Mouse (Mus musculus) hematopoietic stem cell, adult 5-6 weeks (primary cell): ENCODE measurements around the gene Pls3. TPM values are rescaled to one million over a fixed set of nuclear protein-coding genes. Genes with fewer than 3 reads are reported as not detected.
"Not testable (repeated sequence)": the region's sequence is repeated elsewhere in the genome, so short reads cannot be mapped to it uniquely, and the experiment has no call there.

Experiments
- ATAC-seq, 2 experiments: fragments of 125-278 bp in 1 of 2; replicated peaks in 1 of 2; 2 replicates each; pipeline ENCODE4 v1.8.0; 2016 to 2017; ENCODE audit warnings: inconsistent platforms in 2 of 2, mild to moderate bottlenecking in 2 of 2, moderate number of reproducible peaks in 2 of 2, low read depth in 1 of 2, moderate TSS enrichment in 1 of 2; ENCODE audit not compliant: low FRiP score in 2 of 2, poor library complexity in 2 of 2, severe bottlenecking in 2 of 2, insufficient read depth in 1 of 2, low TSS enrichment in 1 of 2
- total RNA-seq: library from RNA; stranded (forward); fragments of 172-1452, 232-1000 nt; gene quantifications from 2 replicates; pipeline ENCODE4 v1.2.3, GENCODE M21; 2017

The Pls3 gene
- total RNA-seq, 1 experiment from 2014 or later = 7.0 TPM

DNA sequence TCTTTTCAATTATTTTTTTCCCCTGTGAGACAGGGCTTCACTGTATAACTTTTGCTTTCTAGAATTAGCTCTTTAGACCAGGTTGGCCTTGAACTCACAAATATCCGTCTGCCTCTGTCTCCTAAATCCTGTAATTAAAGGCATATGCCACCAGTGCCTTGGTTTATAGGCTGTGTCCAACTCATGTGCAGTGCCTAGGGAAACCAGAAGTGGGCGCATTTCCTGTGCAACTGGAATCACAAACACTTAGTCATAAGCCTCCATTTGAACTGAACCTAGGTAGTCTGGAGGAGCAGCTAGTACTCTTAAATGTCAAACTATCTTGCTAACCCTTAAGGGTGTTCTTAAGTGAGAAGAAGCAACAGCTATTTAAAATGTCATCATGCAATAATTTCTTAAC lies 60.0 kb downstream of the Pls3 start:
- ATAC-seq = no peak

DNA sequence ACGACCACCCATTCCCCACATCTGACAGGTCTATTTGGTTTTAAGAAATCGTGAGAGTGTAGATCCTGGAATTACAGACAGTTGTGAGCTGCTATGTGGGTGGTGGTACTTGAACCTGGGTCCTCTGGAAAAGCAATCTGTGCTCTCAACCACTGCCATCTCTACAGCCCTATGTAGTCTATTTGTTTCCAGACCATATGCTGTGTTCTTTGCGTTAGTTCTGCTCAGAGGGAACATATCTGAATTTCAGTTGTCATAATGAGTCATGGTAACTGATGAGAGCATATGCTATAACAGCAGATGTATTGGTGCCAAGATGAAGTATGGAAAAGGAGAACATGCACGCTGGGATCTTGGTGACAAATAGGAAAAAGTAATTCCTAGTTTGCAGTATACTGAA lies 60.9 kb downstream of the Pls3 start:
- no peak for ATAC-seq

DNA sequence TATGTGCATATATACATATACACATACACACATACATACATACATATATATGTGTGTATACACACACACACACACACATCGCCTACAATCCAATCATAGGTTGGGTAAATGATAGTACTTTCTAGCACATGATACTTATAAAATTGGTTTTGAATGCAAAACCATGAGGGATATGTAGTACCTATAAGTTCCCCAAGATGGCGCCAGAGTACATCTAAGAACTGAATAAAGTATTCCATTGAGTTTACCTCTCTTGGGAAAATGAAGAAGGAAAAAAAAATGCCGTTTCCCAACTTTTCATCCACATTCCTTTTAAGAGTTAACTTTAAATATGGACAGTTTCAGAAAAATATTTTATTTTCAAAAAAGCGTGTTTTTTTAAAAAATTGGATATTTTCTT lies 78.4 kb downstream of the Pls3 start:
- no peak for ATAC-seq

DNA sequence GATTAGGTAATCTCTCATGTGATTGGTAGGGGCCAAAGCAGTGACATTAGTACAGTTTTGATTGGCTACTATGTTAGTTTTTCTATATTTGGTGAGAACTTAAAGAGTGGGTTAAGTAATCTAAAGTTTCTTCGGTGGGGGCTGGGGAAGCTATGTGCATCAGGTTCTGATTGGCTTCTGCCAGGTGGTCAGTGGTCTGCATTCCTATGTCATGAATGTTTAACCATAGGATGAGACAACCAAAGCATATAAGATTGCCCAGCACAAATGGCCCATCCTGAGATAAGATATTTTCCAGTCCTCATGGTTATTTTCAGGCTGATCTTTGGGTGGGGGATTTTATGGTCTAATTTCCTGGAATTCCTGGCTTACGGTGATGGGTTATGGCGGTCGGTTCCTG lies 95.2 kb downstream of the Pls3 start:
- no peak for ATAC-seq

DNA sequence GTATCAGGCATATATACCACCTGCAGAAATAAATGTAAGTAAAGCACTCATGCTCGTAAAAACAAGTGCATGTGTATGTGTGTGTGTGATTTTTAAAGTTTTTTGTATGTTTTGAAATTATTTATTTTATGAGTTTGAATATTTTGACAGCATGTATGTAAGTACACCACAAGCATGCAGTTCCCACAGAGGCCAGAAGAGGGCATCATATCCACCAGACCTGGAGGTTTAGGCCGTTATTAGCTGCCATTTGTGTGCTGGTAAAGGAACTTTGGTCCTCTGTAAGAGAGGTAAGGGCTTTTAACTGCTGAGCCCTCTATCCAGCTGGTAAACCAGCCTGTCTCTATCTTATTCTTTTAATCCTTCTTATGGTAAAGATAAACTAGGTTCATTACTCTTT lies 97.5 kb downstream of the Pls3 start:
- ATAC-seq = no peak

DNA sequence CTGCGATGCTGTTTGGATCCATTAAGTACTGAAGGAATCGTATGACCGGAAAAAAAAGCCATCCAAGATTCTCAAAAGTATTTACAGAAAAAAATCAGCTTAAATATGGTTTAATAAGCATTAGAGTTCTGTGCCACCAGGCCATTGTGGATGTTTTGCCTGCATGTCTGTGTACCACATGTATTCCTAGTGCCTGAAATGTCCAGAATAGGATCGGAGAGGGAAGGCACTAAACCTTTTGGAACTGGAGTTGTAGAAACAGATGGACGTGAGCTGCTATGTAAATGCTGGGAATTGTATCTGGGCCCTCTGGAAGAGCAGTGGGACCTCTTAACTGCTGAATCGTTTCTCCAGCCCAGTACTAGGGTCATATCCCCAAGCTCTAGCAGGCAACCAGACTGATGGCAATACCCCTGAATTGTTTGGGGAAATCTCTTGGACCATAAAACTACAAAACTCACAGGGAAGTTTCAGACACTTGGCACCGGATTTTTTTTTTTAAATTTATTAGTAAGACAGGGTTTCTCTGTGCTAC lies 110.1 kb downstream of the Pls3 start:
- peak; percentile 7 to 12; a peak in 1 of 4 replicates for ATAC-seq

DNA sequence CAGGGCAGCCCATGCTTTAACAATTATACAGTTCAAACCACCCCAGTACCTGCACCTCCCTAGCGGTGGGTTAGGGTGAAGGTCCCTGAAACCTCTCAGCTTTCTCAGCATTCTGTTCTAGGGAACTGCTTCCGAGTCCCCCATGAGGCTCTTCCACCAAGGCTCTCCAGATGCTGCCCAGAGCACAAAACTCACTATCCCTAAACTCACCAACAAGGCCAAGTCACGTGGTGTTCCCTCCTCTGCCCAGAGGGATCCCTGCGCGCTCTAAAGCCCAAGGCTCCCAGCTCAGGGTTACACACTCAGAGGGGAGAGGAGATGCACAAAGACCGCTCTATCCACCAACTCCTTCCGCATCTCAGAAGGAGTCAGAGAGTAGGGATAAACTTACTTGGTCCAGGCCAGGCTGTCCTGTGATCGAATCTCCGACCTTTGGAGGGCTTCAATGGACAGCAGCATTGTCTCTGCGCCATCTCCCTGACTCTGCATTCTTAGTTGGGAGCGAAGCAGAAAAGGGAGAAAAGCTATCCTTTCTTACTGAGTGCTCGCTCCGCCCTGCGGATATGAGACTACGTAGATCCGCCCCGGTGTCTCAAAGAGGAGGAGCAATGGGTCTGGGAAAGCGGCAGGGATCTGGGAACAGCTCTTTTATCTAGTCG lies 110.7 kb downstream of the Pls3 start:
- ATAC-seq = peak; percentile 89 to 92

DNA sequence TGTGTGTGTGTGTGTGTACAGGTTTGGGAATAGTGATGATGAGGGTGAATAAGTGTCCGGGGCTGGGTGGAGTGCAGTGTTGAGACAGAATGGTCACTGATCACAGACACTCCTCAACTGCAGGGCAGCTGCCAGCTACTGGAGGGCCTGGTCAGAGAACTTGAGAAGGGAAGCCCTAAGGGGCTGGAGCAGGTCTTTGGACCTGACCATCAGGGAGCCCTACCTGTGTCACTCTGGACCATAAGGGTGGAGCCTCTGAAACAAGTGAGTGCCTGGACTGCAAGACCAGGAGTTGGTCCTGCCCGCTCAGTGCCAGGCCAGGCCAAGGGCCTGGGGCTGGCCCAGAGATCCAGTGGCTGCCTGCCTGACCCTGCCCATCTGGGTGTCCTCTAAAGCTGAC lies 115.5 kb downstream of the Pls3 start:
- ATAC-seq = not testable (repeated sequence)

DNA sequence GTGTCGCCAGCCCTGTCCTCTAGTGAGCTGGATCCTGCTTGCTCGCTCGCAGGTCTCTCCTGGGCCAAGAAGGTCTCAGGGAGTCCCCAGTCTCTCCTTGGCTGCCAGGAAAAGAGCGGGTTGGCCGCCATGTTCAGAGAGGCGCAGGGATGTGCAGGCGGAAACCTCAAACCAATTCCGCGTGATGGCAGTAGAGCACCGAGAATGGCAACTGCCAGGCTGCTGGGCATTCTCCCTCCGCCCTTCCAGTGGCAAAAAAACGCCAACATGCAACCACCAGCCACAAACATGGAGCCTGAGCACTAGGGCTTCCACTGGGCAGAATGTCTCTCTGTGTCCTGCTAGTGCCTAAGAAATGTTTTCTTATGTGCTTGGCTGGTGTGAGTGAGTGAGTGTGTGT lies 115.9 kb downstream of the Pls3 start:
- ATAC-seq = not testable (repeated sequence)

DNA sequence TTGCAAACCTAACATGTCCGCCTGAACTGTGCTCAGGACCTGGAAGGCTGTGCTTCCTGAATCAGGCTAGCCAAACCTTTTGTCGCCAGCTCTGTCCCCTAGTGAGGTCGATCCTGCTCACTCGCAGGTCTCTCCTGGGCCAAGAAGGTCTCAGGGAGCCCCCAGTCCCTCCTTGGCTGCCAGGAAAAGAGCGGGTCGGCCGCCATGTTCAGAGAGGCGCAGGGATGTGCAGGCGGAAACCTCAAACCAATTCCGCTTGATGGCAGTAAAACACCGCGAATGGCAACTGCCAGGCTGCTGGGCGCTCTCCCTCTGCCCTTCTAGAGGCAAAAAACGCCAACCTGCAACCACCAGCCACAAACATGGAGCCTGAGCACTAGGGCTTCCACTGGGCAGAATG lies 117.0 kb downstream of the Pls3 start:
- not testable (repeated sequence) for ATAC-seq

DNA sequence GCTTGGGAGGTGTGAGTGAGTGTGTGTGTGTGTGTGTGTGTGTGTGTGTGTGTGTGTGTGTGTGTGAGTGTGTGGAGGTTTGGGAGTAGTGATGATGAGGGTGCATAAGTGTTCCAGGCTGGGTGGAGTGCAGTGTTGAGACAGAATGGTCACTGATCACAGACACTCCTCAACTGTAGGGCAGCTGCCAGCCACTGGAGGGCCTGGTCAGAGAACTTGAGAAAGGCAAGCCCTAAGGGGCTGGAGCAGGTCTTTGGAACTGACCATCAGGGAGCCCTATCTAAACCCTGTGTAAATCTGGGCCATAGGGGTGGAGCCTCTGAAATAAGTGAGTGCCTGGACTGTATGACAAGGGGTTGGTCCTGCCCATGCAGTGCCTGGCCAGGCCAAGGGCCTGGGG lies 120.5 kb downstream of the Pls3 start:
- not testable (repeated sequence) for ATAC-seq

DNA sequence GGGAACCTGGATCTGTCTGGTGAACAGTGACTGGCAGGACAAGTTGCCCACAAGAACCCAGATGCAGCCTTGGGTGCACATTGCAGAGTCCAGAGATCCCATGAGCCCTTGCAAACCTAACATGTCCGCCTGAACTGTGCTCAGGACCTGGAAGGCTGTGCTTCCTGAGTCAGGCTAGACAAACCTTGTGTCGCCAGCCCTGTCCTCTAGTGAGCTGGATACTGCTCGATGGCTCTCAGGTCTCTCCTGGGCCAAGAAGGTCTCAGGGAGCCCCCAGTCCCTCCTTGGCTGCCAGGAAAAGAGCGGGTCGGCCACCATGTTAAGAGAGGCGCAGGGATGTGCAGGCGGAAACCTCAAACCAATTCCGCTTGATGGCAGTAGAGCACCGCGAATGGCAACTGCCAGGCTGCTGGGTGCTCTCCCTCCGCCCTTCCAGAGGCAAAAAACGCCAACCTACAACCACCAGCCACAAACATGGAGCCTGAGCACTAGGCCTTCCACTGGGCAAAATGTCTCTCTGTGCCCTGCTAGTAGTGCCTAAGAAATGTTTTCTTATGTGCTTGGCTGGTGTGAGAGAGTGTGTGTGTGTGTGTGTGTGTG lies 124.8 kb downstream of the Pls3 start:
- ATAC-seq = not testable (repeated sequence)

DNA sequence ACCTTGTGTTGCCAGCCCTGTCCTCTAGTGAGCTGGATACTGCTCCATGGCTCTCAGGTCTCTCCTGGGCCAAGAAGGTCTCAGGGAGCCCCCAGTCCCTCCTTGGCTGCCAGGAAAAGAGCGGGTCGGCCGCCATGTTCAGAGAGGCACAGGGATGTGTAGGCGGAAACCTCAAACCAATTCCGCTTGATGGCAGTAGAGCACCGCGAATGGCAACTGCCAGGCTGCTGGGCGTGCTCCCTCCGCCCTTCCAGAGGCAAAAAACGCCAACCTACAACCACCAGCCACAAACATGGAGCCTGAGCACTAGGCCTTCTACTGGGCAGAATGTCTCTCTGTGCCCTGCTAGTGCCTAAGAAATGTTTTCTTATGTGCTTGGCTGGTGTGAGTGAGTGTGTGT lies 125.7 kb downstream of the Pls3 start:
- ATAC-seq = not testable (repeated sequence)

DNA sequence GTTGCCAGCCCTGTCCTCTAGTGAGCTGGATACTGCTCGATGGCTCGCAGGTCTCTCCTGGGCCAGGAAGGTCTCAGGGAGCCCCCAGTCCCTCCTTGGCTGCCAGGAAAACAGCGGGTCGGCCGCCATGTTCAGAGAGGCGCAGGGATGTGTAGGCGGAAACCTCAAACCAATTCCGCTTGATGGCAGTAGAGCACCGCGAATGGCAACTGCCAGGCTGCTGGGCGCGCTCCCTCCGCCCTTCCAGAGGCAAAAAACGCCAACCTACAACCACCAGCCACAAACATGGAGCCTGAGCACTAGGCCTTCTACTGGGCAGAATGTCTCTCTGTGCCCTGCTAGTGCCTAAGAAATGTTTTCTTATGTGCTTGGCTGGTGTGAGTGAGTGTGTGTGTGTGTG lies 130.5 kb downstream of the Pls3 start:
- ATAC-seq = not testable (repeated sequence)

DNA sequence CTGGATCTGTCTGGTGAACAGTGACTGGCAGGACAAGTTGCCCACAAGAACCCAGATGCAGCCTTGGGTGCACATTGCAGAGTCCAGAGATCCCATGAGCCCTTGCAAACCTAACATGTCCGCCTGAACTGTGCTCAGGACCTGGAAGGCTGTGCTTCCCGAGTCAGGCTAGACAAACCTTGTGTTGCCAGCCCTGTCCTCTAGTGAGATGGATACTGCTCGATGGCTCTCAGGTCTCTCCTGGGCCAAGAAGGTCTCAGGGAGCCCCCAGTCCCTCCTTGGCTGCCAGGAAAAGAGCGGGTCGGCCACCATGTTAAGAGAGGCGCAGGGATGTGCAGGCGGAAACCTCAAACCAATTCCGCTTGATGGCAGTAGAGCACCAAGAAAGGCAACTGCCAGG lies 135.5 kb downstream of the Pls3 start:
- ATAC-seq = not testable (repeated sequence)
